Mouse (Mus musculus): ENCODE measurements around the gene Astl. TPM values are rescaled to one million over a fixed set of nuclear protein-coding genes. Genes with fewer than 3 reads are reported as not detected.

The Astl gene
- polyA plus RNA-seq, 1 experiment from 2014 or later: not detected

- 92% methylated on average over 4 of the region's 4 CpGs for WGBS
- H3K4me3 ChIP-seq (replicated peaks; ENCODE audit: low read depth, low read length): no peak overlapping the region
- H3K9me3 ChIP-seq (replicated peaks; ENCODE audit: low read length): no peaks in the 10 kb centered on the region
- no peak overlapping the region for H3K27ac ChIP-seq
- TF ChIP-seq CTCF (IDR thresholded peaks at IDR 0.05; ENCODE audit: low read depth): no peak
- no peaks in the 10 kb centered on the region for H3K27me3 ChIP-seq (ENCODE audit: insufficient read depth, low read length)
- DNase-seq (ENCODE audit: low spot score): no peak
- H3K9ac ChIP-seq (ENCODE audit: low read depth, low read length): no peak overlapping the region
- ATAC-seq (replicated peaks; ENCODE audit: low FRiP score, low read depth): no peak
- H3K4me1 ChIP-seq (replicated peaks; ENCODE audit: insufficient read depth, low read length): no peaks in the 10 kb centered on the region
- no peak overlapping the region for H3K4me2 ChIP-seq (ENCODE audit: low read length)
- no peaks in the 10 kb centered on the region for H3K36me3 ChIP-seq (ENCODE audit: insufficient read depth, low read length)
Observed at GRCm38 (mm10) chr2:127312801-127313200, 25.6 kb upstream of the Astl start.

- no peak overlapping the region for H3K4me3 ChIP-seq (replicated peaks; ENCODE audit: low read depth, low read length)
- no peak overlapping the region for H3K4me2 ChIP-seq (ENCODE audit: low read length)
- 47% methylated on average over 4 of the region's 4 CpGs for WGBS
- peak; percentile 44 for DNase-seq (ENCODE audit: low spot score)
- H3K9ac ChIP-seq (ENCODE audit: low read depth, low read length): no peak overlapping the region
- no peak for ATAC-seq (replicated peaks; ENCODE audit: low FRiP score, low read depth)
- H3K9me3 ChIP-seq (replicated peaks; ENCODE audit: low read length): no peaks in the 10 kb centered on the region
- H3K27ac ChIP-seq: no peak overlapping the region
- no peaks in the 10 kb centered on the region for H3K4me1 ChIP-seq (replicated peaks; ENCODE audit: insufficient read depth, low read length)
- no peaks in the 10 kb centered on the region for H3K36me3 ChIP-seq (ENCODE audit: insufficient read depth, low read length)
- peak; percentile 59 for TF ChIP-seq CTCF (IDR thresholded peaks at IDR 0.05; ENCODE audit: low read depth)
- no peaks in the 10 kb centered on the region for H3K27me3 ChIP-seq (ENCODE audit: insufficient read depth, low read length)
Observed at GRCm38 (mm10) chr2:127313878-127314277, 24.6 kb upstream of the Astl start.

GRCm38 (mm10) chr2:127314467-127315154, 23.8 kb upstream of the Astl start:
- Histone ChIP-seq H3K9me3 (replicated peaks; ENCODE audit: low read length) (no peaks in the 10 kb centered on the region), H3K27me3 (ENCODE audit: insufficient read depth, low read length) (no peaks in the 10 kb centered on the region), H3K27ac (no peak overlapping the region), H3K9ac (ENCODE audit: low read depth, low read length) (no peak overlapping the region), H3K4me2 (ENCODE audit: low read length) (no peak overlapping the region), H3K4me3 (replicated peaks; ENCODE audit: low read depth, low read length) (no peak overlapping the region), H3K4me1 (replicated peaks; ENCODE audit: insufficient read depth, low read length) (no peaks in the 10 kb centered on the region), H3K36me3 (ENCODE audit: insufficient read depth, low read length) (no peaks in the 10 kb centered on the region)
- no peak for DNase-seq (ENCODE audit: low spot score)
- WGBS: 60% methylated on average over 6 of the region's 6 CpGs
- ATAC-seq (replicated peaks; ENCODE audit: low FRiP score, low read depth): no peak
- TF ChIP-seq CTCF (IDR thresholded peaks at IDR 0.05; ENCODE audit: low read depth): no peak

- H3K9me3 ChIP-seq (replicated peaks; ENCODE audit: low read length): no peaks in the 10 kb centered on the region
- ATAC-seq (replicated peaks; ENCODE audit: low FRiP score, low read depth) (no peak), DNase-seq (ENCODE audit: low spot score) (no peak)
- WGBS: 100% methylated on average over 1 of the region's 1 CpGs
- H3K9ac ChIP-seq (ENCODE audit: low read depth, low read length): no peak overlapping the region
- TF ChIP-seq CTCF (IDR thresholded peaks at IDR 0.05; ENCODE audit: low read depth): no peak
- H3K4me1 ChIP-seq (replicated peaks; ENCODE audit: insufficient read depth, low read length): no peaks in the 10 kb centered on the region
- H3K4me2 ChIP-seq (ENCODE audit: low read length): no peak overlapping the region
- no peaks in the 10 kb centered on the region for H3K27me3 ChIP-seq (ENCODE audit: insufficient read depth, low read length)
- no peak overlapping the region for H3K4me3 ChIP-seq (replicated peaks; ENCODE audit: low read depth, low read length)
- no peak overlapping the region for H3K27ac ChIP-seq
- H3K36me3 ChIP-seq (ENCODE audit: insufficient read depth, low read length): no peaks in the 10 kb centered on the region
Observed at GRCm38 (mm10) chr2:127315155-127315470, 23.3 kb upstream of the Astl start.

- Histone ChIP-seq H3K4me2 (ENCODE audit: low read length) (no peak overlapping the region), H3K36me3 (ENCODE audit: insufficient read depth, low read length) (no peaks in the 10 kb centered on the region), H3K9ac (ENCODE audit: low read depth, low read length) (no peak overlapping the region), H3K27me3 (ENCODE audit: insufficient read depth, low read length) (no peaks in the 10 kb centered on the region), H3K27ac (no peak overlapping the region), H3K9me3 (replicated peaks; ENCODE audit: low read length) (no peaks in the 10 kb centered on the region), H3K4me1 (replicated peaks; ENCODE audit: insufficient read depth, low read length) (no peaks in the 10 kb centered on the region), H3K4me3 (replicated peaks; ENCODE audit: low read depth, low read length) (no peak overlapping the region)
- no peak for TF ChIP-seq CTCF (IDR thresholded peaks at IDR 0.05; ENCODE audit: low read depth)
- ATAC-seq (replicated peaks; ENCODE audit: low FRiP score, low read depth): no peak
- 78% methylated on average over 5 of the region's 5 CpGs for WGBS
- no peak for DNase-seq (ENCODE audit: low spot score)
Observed at GRCm38 (mm10) chr2:127316431-127316830, 22.0 kb upstream of the Astl start.

GRCm38 (mm10) chr2:127318136-127318535, 20.3 kb upstream of the Astl start:
- Histone ChIP-seq H3K27me3 (ENCODE audit: insufficient read depth, low read length) (no peaks in the 10 kb centered on the region), H3K36me3 (ENCODE audit: insufficient read depth, low read length) (no peaks in the 10 kb centered on the region), H3K9ac (ENCODE audit: low read depth, low read length) (no peak overlapping the region), H3K4me1 (replicated peaks; ENCODE audit: insufficient read depth, low read length) (no peaks in the 10 kb centered on the region), H3K4me2 (ENCODE audit: low read length) (no peak overlapping the region), H3K9me3 (replicated peaks; ENCODE audit: low read length) (no peaks in the 10 kb centered on the region), H3K27ac (no peak overlapping the region), H3K4me3 (replicated peaks; ENCODE audit: low read depth, low read length) (no peak overlapping the region)
- DNase-seq (ENCODE audit: low spot score): no peak
- TF ChIP-seq CTCF (IDR thresholded peaks at IDR 0.05; ENCODE audit: low read depth): no peak
- ATAC-seq (replicated peaks; ENCODE audit: low FRiP score, low read depth): no peak
- WGBS: 84% methylated on average over 4 of the region's 4 CpGs

GRCm38 (mm10) chr2:127319071-127319470, 19.4 kb upstream of the Astl start:
- no peak for DNase-seq (ENCODE audit: low spot score)
- TF ChIP-seq CTCF (IDR thresholded peaks at IDR 0.05; ENCODE audit: low read depth): no peak
- ATAC-seq (replicated peaks; ENCODE audit: low FRiP score, low read depth): no peak
- H3K4me3 ChIP-seq (replicated peaks; ENCODE audit: low read depth, low read length): no peak overlapping the region
- no peak overlapping the region for H3K27ac ChIP-seq
- H3K9me3 ChIP-seq (replicated peaks; ENCODE audit: low read length): no peaks in the 10 kb centered on the region
- H3K27me3 ChIP-seq (ENCODE audit: insufficient read depth, low read length): no peaks in the 10 kb centered on the region
- H3K36me3 ChIP-seq (ENCODE audit: insufficient read depth, low read length): no peaks in the 10 kb centered on the region
- 71% methylated on average over 4 of the region's 4 CpGs for WGBS
- no peak overlapping the region for H3K4me2 ChIP-seq (ENCODE audit: low read length)
- H3K9ac ChIP-seq (ENCODE audit: low read depth, low read length): no peak overlapping the region
- H3K4me1 ChIP-seq (replicated peaks; ENCODE audit: insufficient read depth, low read length): no peaks in the 10 kb centered on the region

Data from kidney, postnatal 0 days (tissue).